Mouse (Mus musculus) 3134 (cell line): ENCODE measurements around the gene Kng2.
A peak's percentile ranks its signal among the peaks of the same experiment; 100 is the strongest.
"Not testable (repeated sequence)": the region's sequence is repeated elsewhere in the genome, so short reads cannot be mapped to it uniquely, and the experiment has no call there.

Source experiments
- DNase-seq: peaks from one replicate; pipeline ENCODE4 v3.0.0-alpha.2; 2011; ENCODE audit warnings: low spot score; ENCODE audit not compliant: insufficient read length; ENCODE audit errors: extremely low read depth

Kng2 gene

DNA sequence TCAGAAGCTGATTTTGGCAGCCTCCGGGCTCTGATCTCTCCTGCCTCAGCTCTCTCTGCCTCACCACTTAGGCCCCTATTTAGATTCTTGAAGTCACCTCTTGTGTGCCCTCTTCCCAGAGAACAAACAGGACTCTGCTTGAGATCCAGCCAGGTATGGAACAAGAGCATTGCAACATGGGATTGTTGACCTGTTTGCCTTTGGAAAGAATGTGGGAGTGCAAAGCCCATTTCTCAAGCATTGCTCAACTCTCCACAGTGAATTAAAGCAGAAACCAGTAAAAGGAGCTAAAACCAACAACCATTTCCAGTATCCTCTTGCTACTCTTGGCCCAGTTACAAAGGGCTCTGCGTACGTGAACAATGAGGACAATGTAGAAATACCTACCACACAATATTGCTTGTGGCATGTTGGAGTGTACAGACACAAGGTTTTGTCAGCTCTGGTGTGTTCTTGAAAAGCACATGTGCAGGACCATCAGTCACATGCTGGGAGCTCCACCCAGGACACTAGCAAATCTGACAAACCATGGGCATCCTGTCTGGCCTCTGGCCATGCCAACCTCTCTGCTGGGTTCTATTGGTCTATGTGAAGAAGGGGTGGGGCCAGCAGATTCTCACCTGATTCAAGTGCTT lies at the start of gene Kng2:
Gene Kng2, minus strand, starts transcription at position 517 of the 635 bp plus-strand sequence.
- DNase-seq, result not testable (repeated sequence)

DNA sequence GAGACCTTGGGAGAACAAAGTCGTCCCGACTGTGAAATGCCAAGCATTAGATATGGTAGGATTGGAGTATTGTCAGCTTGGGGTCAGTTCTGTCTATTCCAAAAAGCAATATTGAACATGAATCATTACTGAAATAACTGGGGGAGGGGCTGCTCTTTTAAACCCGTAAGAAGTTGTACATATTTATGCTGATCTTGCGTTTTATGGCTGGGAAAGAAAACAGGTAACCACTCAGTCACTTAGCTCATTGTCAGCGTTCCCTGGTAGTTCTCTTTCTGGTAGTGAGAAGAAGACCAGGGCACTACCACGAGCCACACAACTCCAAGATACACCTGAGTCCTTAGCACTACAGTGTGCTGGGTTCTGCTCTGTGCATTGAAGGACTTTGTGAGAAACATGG lies 48.2 kb upstream of the Kng2 start:
- DNase-seq, result not testable (repeated sequence)

DNA sequence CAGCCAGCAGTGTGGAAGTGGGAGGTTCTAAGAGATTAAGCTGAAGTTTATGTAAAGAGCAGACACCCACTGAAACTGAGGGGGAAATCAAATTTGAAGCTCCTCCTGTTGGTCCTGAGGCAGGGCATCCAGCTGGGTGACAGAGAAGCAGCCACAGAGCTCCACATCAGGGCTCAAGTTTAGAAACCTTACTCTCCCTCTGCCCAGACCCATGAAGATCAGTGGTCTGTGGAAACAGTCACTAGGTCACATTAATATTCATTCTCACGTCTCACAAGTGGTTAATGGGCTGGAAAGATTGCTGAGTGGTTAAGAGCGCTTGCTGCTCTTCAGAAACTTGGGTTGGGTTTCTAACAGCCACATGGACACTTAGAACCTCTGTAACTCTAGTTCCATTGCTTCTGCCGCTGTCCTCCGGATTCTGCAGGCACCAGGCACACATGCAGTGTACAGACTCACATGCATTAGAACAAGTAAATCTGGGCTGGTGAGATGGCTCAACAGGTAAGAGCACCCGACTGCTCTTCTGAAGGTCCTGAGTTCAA lies 31.6 kb upstream of the Kng2 start:
- not testable (repeated sequence) for DNase-seq

DNA sequence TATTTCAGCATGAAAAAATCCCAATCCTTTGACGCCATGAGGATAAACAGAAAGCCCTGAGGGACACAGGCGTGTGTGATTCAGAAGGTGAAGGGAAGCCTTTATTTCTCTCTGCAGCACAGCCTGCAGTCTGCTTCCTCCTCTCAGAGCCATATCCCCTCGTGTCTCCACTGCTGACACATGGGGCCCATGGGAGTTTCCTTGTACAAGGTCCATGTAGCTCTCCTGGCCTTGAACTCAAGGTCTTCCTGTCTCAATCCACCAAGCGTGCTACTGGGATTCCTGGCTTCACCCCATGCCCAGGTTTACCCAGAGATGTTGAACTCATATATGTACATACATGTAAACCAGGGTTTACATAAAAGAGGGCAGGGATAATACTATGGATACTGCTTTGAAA lies 30.3 kb upstream of the Kng2 start:
- DNase-seq, result not testable (repeated sequence)

DNA sequence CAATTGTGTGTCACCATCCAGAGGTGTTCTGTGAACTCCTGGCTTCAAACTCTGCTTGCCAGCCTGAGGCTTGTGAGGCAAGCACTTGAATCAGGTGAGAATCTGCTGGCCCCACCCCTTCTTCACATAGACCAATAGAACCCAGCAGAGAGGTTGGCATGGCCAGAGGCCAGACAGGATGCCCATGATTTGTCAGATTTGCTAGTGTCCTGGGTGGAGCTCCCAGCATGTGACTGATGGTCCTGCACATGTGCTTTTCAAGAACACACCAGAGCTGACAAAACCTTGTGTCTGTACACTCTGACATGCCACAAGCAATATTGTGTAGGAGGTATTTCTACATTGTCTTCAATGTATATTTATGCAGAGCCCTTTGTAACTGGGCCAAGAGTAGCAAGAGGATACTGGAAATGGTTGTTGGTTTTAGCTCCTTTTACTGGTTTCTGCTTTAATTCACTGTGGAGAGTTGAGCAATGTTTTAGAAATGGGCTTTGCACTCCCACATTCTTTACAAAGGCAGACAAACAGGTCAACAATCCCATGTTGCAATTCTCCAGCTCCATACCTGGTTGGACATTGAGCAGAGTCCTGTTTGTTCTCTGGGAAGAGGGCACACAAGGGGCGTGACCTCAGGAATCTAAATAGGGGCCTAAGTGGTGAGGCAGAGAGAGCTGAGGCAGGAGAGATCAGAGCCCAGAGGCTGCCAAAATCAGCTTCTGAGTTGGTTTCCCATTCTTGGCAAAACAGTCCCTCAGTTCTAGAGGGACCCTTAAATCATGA lies 28.6 kb upstream of the Kng2 start, which contains the start of gene Kng1:
Gene Kng1, plus strand, starts transcription at position 198 of the 780 bp plus-strand sequence.
- DNase-seq, result not testable (repeated sequence)

DNA sequence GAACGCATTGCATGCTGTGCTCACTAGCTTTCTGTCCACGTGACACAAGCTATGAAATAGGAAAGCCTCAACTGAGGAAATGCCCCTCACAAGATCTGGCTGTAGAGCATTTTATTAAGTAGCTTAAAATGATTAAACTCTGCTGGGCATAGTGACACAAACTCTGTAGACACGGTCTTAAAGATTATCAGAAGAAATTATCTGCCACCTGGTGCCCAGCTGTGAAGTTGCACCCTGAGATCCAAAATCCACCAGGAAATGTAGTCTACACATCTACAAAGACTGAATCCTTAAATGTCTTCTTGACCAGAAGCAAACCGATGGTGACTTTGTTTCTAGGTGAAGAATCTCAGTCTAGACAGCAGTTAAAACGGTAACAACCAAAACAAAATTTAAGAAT lies 17.0 kb upstream of the Kng2 start:
- peak; percentile 25 for DNase-seq

DNA sequence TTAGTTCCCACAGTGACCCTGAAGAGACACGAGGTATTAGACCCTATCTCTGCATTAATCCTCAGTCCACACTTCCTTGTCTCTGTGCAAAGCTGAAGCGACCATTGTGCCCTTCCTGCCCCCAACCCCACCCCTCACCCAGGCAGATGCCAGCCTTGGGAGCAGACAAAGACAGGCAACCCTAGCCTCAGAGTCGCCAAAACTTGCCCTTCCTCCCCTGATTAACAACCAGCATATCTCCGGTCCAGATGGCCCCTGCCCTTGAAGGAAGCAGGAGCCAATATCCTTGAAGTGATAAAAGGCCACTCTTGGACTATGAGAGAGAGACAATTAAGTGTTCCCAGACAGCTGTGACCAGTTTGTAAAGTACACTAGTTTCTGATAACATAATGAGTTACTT lies 11.6 kb upstream of the Kng2 start:
- no peak for DNase-seq

DNA sequence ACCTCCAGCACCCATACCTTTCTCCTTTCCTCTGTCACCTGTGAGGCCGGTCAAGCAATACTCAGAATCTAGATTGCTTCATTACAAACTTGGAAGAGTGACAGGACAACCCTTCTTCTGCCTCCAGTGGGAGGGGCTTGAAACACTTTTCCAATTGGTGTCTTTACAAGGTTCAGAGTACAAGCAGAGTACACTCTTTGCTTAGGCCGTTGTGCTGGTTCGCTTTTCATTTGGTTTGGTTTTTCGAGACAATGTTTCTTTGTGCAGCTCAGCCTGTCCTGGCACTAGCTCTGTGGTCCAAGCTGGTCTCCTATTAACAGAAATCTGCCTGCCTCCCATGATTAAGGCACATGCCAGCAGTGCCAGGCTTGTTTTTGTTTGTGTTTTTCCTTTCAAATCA lies 10.0 kb upstream of the Kng2 start:
- DNase-seq, result no peak

DNA sequence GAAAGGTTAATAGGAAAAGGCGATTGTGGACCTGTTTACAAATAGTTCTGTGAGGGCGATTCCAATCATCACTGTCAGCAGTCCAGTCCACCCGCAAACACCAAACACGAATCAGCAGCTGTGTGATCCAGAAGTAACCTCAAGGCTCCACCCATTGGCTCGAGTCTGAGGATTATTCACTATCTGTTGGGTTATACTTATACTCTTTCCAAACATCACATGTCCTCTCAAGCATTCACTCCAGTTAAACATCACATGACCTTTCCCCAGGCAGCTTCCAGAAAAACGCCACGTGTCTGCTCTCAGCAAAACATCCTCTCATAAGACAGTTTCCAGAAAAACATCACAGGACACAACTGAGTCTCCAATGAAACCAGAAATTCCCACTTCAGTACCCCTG lies 8.5 kb upstream of the Kng2 start:
- DNase-seq, result no peak

DNA sequence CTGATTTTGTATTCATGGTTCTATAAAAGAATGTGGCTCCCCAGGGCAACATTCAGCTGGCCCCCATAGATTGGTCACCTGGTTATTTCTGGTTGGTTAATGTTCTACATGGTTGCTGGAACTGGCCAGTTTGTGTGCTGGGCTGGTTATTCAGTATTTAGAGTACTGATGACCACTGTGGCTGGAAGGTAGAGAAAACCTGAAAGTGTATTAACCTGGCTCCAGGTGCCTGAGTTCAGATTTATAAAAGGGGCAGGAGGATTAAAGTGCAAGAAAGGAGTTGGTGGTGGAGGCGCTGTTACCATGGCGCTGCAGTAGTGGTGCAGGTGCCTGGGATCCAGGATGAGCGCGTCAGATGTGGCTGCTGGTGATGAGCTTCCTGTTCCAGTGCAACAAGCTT lies 4.4 kb upstream of the Kng2 start:
- DNase-seq, result no peak

DNA sequence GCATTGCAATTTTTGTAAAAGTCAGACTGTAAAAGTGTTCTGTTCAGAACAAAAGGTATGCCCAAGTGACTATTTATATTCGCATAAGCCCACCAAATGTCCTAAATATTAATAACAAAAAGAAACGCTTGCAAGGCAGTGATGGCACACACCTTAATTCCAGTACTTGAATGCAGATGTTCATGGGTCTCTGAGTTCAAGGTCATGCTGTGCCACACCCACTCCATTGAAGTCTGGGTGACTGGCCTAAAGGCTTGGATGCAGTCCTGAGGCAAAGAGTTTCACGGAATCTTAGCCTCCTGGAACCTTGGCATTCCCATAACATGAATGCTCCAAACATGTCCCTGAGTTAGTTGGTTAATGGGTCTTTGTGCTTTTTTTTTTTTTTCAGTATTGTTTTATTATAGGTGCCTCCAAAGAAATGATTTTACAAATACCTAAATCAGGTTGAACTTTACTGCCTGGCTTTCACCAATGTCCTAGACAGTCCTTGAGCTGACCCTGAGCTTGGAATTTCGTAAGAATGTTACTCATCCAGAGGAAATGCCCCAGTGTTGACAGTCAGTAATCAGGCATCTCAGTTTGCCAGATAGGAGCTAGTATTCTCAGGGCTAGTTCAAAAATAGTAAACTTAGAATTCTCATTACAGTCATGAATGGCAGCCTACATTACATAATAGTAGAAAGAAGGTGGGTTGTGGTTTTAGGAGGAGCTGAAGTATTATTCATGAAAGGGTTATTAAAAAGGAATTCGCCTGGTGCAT lies 1.6 kb upstream of the Kng2 start:
- peak; percentile 44 for DNase-seq

DNA sequence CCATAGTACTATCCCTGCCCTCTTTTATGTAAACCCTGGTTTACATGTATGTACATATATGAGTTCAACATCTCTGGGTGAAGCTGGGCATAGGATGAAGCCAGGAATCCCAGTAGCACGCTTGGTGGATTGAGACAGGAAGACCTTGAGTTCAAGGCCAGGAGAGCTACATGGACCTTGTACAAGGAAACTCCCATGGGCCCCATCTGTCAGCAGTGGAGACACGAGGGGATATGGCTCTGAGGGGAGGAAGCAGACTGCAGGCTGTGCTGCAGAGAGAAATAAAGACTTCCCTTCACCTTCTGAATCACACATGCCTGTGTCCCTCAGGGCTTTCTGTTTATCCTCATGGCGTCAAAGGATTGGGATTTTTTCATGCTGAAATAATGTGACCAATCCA lies 1.9 kb downstream of the Kng2 start:
- DNase-seq, result not testable (repeated sequence)

DNA sequence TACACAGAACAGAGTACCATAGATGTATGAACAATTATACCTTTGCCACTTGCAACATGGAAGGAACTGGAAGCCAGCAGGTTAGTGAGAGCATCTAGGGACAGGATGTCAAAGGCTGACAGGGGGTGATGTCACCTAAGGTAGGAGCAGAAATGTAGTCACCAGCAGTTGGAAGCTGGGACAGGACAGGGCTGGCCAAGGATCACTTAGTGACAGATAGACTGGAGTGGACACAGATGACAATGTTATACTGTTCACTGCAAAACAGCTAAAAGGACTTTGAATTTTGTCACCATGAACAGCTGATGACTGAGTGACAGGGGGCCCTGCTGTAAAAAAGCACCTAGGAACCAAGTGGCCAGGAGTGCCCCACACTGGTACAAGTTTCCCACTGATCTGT lies 2.7 kb downstream of the Kng2 start:
- no peak for DNase-seq

DNA sequence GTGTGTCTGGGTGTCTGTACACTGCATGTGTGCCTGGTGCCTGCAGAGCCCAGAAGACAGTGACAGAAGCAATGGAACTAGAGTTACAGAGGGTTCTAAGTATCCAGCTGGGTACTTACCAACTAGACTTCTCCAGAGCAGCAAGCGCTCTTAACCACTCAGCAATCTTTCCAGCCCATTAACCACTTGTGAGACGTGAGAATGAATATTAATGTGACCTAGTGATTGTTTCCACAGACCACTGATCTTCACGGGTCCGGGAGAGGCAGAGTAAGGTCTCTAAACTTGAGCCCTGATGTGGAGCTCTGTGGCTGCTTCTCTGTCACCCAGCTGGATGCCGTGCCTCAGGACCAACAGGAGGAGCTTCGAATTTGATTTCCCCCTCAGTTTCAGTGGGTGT lies 4.2 kb downstream of the Kng2 start:
- no peak for DNase-seq

DNA sequence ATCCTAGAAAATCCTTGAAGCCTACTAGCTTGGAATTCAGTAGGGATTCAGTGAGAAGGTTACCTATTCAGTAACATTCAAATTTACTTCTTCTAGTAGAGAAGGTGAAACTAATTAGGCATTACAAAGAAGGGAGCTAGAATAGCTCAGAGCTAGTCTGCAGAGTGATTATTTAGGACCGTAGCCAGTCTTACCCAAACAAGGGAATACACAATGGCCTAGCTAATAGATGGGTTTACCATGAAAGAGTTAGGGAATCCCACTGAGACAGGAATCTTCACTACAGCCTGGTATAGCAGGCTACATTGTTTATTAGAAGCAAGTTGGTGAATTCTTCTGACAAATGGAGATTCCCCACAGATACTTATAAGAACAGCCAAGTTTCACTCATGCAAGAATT lies 8.7 kb downstream of the Kng2 start:
- DNase-seq, result not testable (repeated sequence)

DNA sequence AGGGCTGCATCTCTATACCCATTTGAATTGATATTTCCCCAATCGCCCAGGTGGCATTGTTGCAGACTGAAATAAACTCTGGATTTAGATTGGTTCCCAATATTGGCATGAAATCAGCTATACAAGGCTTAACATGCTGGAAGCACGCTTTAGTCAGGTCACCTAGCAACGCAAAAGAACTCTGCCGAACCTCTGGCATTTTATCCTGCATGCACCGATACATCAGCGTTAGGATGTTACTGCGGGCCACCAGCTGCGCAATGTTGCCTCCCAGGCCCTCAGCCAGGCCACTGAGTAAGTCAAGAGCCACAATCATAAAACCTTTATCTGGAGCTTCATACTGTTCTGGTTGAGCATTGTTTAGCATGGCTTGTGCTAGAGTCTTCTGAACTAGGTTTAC lies 14.6 kb downstream of the Kng2 start:
- not testable (repeated sequence) for DNase-seq

DNA sequence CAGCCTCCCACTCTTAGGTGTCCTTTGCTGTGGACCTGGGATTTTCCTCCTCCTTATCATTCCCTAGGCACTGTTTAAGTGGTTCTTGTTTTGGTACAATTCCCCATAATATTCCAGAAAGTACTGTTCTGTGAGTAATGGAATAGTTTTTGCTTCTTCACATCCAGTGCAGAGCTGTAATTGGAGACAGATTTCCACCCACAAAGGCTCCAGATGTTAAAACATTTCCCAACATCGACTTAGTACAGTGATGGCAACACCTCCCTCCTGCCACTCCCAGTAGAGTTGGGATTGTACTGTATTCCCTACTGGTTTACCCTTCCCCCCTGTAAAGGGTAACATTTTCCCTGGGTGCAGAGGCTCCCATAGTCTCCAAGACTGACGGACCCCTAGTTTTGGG lies 15.5 kb downstream of the Kng2 start:
- DNase-seq, result not testable (repeated sequence)

DNA sequence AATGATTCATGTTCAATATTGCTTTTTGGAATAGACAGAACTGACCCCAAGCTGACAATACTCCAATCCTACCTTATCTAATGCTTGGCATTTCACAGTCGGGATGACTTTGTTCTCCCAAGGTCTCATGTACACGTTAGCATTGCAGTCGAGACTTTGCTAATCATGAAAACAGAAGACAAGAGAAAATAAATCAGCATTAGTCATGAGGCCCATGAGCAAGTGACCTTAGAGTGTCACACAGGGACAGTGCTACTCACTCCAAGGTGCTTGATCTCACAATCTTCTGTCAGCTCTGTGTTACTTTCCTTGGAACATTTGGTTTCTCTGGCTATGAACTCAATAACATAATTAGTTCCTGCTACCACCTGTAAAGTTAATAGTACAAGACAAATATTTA lies 32.3 kb downstream of the Kng2 start:
- not testable (repeated sequence) for DNase-seq

DNA sequence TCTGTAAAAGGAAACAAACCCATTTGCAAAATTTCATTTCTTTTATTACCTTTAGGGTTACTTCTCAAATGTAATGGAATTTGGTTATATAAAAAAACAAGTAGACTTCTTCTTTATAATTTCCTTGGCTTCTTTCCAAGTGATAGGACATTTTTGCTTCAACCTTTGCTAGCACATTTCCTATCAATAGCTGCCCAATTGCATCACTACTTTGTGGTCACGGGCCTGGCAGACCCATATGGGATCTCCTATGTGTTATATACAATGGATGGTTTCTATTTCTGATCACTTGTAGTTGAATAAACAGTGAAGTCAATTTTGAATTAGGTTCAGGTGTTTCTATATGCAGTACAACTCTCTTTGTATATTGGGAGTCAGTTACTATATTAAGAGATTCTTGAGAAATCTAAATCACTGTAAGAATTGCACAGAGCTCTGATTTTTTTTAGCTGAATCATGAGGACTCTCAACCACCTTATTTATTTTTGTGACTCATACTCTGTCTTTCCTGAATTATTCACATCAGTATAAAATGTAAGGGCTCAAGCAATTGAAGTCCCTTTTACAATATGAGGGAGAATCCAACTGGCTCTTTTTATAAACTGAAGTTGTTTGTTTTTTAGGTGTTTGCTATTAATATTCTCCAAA lies 61.8 kb downstream of the Kng2 start:
- DNase-seq, result peak; percentile 43

DNA sequence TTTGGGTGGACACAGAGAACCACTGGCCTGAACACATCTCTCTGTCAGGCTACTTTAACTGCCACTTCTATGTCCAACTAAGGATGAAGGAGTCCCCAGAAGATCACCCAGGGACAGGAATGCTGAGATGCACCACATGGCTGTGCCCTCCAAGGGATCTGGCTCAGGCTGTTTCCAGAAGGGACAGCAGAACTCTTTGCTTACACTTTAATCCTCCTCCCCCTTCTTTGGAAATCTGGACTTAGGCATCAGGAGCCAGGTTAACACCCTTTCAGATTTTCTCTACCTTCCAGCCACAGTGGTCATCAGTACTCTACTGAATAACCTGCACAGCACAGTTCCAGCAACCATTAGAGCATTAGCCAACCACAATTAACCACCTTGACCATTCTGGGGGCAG lies 66.0 kb downstream of the Kng2 start:
- no peak for DNase-seq

DNA sequence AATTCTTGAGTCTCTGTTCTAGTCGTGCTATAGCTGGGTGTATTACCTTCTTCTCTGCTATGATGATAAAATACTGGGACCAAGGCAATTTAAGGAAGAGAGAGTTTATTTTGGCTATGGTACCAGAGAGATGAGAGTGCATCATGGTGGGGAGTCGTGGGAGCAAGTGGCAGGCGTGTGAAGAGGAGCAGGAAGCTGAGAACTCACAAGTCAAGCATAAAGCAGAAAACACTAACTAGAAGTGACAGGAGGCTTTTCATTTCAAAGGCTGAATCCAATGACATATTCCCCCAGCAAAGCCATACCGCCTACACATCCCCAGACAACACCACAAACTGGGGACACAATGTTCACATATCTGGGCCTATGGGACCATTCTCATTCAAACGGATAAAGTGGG lies 67.0 kb downstream of the Kng2 start:
- no peak for DNase-seq
